Mouse (Mus musculus) inflammation-experienced regulatory T-cells, adult 6 months (primary cell): Measurements from ENCODE around the gene Ascc3. TPM values are rescaled to one million over a fixed set of nuclear protein-coding genes. Genes with fewer than 3 reads are reported as not detected.

Experiments used
- ATAC-seq: one replicate; pipeline ENCODE4 v1.8.0; 2017
- polyA plus RNA-seq, 3 experiments: library from polyadenylated mRNA; unstranded; fragments of 100-300 nt; shearing (Covaris generic); gene quantifications; one replicate each; pipeline ENCODE4 v1.2.1; 2017

Gene Ascc3
- polyA plus RNA-seq, result 10 to 100 TPM; 26.2 to 34.9 (median 26.7) TPM

DNA sequence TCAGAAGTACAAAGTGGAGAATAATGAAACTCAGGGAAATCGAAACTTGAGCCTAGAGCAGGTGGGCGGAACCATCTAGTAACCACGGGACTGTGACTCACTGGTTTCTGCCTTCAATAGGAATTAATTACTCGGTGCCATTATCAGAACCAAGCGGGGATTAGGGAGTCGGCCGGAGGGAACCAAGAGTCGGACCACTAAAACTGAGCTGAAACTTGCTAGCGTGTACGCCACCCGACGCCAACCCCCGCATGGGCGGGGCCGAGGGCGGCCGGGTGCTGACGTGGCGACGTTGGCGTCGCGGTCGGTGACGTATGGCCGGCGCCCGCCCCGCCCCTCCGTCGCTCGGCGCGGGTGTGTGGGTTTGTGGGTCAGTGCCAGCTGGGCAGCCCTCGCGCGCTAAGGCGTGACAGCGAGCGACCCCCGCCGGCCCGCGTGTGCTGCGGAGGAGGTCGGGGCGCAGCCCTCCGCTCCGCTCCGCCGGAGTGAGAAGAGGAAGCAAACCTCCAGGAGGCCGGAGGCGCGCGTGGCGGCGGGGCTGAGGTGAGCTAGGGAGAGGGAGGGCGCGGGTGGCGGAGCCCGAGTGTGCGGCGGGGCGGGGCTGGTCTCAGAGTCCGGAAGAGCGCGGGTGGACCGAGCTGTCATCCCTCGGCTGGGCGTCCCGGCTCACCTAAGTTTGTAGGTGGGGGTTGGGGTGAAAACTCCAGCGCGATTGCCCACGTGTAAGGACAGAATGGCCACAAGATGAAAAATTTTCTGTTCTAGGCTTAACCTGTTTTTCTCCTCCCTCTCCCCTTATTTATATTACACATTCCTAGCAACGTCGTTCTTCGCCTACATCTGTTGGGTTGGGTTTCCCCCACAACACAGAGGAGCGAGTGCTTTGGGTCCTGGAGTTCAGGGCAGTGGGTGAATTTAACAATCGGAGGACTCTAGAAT, at the start of gene Ascc3:
TSS of gene Ascc3 (plus strand) at position 315 of the 939 bp plus-strand sequence.
- ATAC-seq, result peak; percentile 90

DNA sequence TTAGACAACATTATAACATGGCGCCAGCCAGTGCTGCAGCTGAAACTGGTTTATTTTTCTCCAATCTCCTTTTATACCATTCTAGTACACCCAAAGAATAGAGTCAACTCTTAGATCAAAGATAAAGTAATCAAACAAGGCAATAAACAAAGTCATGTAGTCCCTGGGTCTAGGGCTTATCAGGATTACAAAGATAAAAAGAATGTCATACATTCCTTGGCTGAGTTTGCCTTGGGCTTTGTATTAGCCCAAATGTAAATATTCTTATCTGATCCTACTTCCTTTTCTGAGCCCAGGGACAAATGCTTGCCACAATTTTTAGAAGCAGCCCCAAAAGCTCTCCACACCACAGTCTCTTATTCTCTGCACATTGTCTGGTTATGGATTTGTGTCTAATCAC, 7.7 kb upstream of the Ascc3 start:
- no peak for ATAC-seq

DNA sequence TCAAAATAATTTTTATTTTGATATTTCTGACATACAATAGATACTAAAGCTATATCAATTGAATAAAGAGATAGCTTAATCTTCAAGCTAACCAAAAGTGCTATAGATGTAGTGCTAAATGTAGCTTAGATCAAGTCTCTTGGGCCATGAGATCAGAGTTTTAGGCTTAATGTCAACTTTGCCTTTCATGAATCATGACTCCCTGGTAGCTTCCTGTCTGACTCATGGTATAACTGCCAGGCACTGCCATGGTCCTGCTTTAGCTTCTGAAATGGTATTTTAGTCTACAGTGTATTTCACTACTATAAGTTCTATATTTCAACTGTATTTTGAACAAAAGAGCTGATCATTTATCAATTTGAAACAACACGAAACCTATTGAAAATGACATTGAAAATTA, 5.9 kb upstream of the Ascc3 start:
- ATAC-seq, result no peak

DNA sequence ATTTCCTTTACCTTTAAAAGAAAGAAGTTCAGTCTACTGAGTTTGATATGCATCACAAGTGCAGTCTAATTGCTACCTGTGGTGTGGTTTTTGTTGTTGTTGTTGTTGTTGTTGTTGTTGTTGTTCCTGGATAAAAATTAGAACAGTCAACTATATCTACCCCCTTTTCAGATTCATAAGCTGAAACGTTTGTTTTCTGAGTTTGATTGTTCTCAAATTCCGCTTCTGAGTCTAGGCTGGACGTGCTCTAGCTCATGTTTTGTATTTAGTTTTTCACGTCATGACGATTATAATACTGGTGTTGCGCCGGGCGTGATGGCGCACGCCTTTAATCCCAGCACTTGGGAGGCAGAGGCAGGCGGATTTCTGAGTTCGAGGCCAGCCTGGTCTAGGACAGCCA, 902 bp downstream of the Ascc3 start:
- no peak for ATAC-seq

DNA sequence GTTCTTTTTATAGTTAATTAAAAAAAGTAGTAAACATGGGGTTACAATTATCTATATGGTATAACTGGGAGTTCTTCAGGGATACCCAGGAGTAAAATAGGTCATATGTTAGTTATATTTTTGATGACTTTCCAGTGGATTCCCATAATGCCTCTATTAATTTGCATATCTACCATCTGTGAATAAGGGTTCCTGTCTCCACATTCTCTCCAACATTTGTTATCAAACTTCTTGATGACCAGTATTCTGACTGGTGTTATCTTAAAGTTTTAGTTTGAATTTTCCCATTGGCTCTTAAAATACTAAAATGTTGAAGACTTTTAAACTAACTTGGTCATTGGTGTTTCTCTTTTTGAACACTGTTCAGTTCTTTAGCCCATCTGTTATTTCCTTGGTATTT, 2.9 kb downstream of the Ascc3 start:
- no peak for ATAC-seq

DNA sequence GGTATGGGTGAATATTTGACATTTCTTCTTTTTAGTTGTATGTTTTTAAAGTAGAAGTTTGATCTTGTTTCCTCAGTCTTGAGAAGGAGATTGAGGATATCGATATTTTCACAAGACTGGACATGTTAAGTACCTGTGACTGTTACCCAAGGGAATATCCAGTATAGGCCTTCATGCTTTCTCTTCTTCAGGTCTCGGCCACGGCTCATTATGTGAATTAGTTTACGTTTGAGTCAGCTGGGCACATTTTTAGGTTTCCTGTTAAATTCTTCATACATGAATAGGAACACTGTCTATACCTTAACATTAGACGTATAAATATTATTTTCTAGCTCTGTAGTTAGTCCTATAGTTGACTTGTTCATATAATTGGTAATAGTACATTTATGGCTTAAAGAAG, 12.4 kb downstream of the Ascc3 start:
- no peak for ATAC-seq

DNA sequence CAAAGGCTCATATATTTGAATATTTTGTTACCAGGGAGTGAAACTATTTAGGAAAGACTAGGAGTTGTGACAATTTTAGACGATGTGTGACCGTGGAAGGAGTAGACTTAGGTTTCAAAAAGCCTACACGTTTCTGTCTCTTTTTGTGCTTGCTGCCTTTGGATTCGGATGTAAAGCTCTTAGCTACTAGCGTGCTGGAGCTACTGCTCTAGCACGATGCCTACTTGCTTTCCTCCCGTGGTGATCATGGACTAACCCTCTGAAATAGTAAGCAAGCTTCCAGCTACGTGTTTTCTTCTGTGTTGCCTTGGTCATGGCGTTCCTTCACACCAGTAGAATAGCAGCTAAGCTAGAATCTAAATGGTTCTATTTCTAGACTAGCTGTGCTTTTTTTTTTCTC, 21.4 kb downstream of the Ascc3 start:
- ATAC-seq, result no peak

DNA sequence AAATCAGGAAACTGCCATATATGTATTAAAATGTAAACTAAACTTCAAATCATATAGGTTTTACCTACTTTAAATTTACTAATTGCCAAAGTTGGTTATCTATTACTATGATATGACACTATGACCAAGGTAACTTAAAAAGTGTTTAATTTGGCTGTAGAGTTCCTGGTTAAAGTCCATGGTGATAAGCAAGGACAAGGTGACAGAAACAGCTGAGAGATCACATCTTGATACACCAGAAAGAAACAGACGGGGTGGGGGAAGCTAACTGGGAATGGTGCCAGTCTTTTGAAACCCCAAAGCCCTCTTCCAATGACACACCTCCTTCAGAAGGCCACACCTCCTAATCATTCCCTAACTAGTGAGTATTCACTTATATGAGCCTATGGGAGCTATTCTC, 33.4 kb downstream of the Ascc3 start:
- no peak for ATAC-seq

DNA sequence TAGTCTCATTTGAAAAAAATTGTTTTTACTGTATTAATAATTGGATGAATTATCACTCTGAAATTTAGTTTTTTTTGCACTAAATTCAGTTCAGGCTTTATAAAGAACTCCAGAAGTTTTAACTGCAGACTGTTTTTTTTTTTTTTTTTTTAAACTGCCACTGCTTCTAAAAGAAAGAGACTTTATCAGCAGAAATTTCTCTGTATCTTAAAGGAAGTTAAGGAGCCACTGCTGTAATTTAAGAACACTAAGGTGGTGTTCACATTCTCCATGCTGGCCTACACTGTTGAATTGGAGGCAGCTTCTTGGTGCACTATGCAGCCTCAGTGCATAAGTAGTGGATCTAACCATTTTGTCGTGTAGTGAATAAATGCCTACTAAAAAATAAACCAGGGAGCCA, 47.1 kb downstream of the Ascc3 start:
- no peak for ATAC-seq

DNA sequence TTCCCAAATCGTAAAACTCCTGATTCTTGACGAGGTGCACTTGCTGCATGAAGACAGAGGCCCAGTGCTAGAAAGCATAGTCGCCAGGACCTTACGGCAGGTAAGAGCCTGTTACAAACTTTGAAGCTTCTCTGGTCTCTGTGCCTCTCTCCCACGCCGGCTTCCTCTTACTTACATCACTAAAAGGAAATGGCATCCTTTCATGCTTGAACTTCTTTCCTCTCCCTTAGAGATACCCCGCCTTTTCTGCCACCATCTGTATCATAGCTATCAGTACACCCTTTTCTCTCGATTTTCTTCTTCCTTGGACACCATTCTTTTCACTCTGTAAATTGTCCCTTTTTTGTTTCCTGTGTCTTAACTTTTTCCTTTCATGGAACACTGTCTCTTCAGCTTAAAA, 58.1 kb downstream of the Ascc3 start:
- peak; percentile 61 for ATAC-seq

DNA sequence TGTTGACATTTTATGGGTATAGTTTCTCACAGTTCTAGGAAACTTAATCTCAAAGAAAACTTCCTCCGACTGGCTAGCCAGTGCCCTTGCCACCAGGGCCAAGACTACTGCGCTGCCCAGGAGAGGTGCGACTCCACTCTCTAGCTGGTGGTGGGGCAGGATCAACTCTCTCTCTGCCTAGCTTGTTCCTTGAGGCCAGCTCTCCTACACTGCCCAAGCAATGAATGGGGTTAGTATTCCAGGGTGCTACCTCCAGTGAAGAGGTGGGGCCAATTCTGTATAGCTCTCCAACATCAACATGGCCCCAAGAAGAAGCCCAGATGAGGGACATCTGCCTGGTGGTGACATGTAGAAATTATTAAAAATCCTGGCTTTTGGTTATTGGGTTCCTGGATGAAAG, 61.1 kb downstream of the Ascc3 start:
- no peak for ATAC-seq

DNA sequence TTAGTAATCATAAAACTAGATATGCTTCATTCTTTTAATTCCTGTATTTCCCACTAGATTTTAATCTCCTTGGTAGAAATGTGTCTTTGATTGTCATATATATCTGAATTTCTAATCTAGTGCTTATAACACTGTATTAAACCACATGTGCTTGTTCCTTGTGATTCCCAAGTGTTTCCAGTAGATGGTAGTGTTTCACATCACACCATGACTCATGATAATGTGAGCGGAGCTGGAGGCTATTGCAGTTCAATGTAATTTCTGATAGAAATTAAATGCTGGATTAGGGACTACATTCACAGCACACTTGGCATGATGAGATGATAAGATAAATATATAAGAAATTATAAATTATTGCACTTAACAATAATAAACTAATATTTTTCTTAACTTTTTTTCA, 64.9 kb downstream of the Ascc3 start:
- peak; percentile 70 for ATAC-seq

DNA sequence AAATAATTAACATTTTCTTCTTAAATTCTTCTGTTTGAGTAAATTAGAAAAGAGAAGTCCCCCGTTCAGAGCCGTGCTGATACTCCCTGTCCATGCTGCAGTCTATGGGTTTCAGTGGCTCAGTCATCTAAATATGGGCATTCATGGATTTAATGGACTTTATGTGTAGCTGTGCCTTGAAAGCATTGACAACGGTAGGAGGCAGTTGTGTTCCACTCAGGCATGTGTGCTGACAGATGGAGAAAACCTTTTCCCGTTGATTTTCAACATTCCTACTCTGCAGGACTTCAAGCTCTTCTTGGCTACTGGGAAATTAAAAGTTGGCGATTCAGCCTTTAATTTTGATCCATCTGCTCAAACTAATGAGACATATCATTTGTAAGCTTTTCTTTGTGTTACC, 79.0 kb downstream of the Ascc3 start:
- ATAC-seq, result no peak

DNA sequence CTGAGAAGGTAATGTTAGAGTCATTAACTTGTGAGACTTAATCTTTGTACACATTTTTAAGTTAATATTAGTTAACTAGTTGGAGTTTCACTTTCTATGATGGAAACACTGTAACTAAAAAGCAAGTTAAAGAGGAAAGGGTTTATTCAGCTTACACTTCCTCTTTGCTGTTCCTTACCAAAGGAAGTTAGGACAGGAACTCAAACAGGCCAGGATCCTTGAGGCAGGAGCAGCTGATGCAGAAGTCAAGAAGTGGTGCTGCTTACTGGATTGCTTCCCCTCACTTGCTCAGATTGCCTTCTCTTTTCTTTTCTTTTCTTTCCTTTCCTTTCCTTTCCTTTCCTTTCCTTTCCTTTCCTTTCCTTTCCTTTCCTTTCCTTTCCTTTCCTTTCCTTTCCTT, 97.9 kb downstream of the Ascc3 start:
- ATAC-seq, result no peak

DNA sequence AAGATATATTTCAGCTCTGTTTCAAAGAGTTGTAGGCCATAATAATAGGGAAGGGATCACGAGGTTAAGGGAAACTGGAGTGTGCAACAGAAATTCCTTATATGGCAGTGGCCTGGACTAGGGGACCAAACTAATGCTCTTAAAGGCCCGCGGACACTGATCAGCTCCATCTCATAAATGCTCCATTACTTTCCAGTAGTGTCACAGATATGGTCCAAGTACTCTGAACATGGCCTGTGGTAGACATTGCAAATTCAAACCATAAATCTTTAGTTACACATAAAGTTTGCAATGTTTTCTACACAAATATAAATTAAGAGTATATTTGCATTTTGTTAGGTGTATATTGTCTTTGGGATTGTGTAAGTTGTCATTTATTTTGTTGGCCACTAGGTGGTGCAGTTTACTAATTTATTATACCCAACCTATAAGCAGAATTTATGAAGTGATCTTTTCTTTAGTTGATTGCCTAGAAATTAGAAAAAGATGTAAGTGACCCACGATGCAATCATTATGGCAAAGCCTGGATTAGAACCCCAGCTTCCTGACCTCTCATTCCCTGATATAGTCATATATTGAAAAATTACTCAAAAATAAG, 106.5 kb downstream of the Ascc3 start:
- peak; percentile 79 for ATAC-seq

DNA sequence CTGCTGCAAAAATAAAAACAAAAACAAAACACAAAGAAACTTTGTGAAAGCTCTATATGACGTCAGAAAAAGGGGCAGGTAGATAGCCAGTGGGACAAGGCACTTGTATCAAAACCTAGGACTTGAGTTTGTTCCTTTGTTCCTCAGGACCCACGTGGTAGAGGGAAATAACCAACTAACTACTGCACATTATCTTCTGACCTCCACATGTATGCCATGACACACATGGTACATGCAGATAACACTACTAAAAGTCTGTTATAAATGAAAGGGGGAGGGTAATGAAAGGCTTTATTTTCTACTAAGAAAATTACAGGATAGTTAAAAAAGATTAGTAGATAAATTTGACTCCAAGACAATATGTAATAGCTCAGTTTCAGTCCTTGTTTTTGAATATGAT, 109.3 kb downstream of the Ascc3 start:
- no peak for ATAC-seq

DNA sequence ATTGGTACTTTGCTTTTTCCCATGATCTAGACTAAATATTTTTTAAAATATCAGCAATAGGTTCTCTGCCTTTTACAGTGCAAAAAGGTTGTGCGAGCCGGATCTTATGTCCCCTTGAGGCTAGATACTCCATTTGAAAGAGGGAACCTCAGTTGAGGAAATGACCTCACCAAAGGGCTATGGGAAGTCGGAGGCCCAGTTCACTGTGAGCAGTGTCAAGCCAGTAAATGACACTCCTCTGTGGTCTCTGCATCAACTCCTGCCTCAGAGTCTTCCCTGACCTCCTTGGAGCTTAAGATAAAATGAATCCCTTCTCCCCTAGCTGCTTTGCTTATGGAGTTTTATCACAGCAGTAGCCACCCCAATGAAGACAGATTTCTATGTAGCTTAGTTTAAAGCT, 109.9 kb downstream of the Ascc3 start:
- ATAC-seq, result no peak

DNA sequence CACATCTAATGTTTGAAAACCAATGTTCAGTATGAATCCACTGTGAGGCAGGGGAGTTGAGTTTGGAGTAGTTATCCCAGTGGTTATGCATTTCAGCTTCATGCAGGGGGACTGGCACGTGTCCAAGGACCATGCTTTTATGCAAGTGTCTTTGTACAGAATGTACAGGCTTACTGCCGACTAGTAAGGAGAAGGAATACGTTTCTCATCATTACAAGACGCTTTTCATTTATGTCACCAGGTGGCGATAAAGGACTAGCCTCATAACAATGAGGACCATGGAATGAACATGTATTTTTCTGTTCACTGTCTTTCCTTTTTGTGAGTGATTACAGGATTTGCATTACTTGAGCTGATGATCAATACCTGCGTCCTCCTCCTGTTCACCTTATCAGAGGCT, 111.7 kb downstream of the Ascc3 start:
- ATAC-seq, result peak; percentile 71

DNA sequence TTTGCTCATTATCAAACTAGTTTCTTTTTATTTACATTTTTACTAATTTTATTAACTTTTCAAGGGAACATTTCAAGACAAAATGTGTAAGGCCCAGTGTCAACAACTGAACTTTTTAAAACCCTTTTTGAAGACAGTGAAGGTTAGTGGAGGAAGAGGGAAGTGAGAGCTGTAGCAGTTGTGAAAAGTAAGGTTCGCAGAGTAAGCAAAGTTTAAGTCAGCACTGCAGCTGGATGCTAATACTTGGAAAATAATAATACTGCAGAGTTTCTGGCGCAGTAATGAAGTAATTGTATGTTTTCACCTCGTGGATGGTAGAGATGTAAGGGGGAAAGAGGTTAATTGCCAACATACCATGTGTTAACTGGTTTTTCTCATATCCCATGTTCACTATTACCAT, 112.4 kb downstream of the Ascc3 start:
- ATAC-seq, result no peak

DNA sequence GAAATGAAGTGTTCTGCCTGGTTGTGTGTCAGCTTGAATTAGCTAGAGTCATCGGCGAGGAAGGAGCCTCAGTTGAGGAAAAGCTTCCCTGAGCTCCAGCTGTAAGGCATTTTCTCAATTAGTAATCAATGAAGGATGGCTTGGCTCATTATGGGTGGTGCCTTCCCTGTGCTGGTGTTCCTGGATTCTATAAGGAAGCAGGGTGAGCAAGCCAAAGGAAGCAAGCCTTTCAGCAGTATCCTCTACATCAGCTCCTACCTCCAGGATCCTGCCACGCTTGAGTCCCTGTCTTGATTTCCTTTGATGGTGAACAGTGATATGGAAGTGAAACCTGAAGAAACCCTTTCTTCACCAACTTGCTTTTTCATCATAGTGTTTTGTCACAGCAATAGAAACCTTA, 118.8 kb downstream of the Ascc3 start:
- no peak for ATAC-seq

DNA sequence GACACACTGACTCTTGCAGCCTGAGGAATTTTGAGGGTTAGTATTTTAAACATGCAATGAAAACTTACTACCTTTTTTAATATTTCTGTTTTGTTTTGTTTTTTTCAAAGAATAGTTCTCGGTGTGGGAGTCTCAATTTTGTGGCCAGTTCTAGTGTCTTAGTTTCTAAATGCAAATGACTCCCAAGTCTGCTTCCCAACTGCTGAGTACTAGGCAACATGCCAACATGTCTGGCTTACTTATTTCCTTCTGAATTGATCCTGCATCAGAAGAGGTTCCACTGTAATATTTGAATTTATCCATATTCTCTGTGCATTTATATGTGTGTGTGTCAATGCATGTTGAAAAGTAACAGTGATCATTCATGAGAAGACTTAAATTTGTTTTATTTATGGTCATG, 119.3 kb downstream of the Ascc3 start:
- ATAC-seq, result no peak

DNA sequence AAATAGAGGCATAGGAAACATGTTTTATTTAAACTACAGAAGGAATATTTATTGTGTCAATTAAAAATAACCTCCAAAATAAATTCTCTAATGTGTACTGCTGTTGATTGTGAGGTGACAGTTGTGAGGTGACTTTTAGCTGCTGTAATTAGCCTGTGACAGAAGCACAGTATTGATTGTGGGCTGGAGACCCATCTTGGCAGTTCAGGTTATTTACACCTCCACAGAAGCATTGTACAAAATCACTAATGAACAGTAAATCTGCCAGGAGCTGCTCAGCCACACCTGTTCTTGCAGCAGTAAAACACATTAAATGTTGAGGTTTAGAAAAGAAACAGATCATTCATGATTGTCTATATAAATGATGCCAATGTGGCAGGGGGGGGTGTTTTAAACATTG, 141.0 kb downstream of the Ascc3 start:
- no peak for ATAC-seq

DNA sequence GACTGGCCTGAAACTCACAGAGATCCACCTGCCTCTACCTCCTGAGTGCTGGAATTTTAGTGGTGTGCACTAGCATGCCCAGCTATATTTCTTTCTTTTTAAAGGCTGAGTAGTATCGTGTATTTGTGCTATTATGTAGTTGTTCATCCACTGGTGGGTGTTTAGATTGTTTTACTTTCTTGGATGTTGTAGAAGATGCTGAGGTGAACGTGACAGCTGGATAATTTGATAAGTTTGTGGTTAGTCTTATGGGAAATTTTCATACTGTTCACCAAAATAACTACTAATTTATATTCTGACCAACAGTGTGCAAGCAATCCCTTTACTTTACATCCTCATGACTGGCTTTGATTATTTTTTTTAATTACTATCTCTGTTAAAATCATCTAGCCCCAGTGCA, 169.6 kb downstream of the Ascc3 start:
- no peak for ATAC-seq

DNA sequence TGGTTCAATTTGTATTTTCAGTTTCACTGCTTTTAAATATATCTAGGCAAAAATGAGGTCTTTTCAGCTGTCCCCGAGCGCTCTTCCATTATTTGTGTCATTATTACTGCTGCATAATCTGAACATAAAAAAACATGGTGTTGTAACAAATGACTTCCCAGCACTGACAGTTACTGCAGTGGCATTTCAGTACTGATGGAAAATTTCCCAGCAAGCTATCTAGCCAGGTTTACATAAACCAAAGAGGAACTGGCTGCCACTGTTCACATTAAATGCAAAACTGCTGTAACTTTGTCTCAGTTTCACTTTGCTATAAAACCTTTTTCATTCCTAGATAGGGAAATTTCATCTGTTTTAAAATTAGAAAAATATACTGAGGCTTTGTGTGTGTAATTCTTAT, 170.5 kb downstream of the Ascc3 start:
- no peak for ATAC-seq
